Mouse (Mus musculus) c-Kit-positive CD71-negative TER-119-negative erythroid progenitor cells, embryonic 14.5 days (primary cell): ENCODE measurements around the gene Mapk10.

Experiments
- DNase-seq: peaks from one replicate; pipeline ENCODE4 v3.0.0-alpha.2; 2013; ENCODE audit warnings: low read depth

Gene Mapk10

GRCm38 (mm10) chr5:102858047-102858446 is 353.1 kb downstream of the Mapk10 start:
- DNase-seq = no peak
